Mouse (Mus musculus) left cerebral cortex, postnatal 4 days (tissue): ENCODE data around the gene Id3. TPM values are rescaled to one million over a fixed set of nuclear protein-coding genes. Genes with fewer than 3 reads are reported as not detected.

Experiments
- DNase-seq: peaks from one replicate; pipeline ENCODE4 v3.0.0-alpha.2; 2022
- intact Hi-C: fragments of 180-260 bp; cut with DNase I; formaldehyde crosslinking; loops from one replicate; pipeline ENCODE4 v1.15.1; 2025
- total RNA-seq, 2 experiments: library from RNA; stranded (reverse); gene quantifications; 2 replicates each; pipeline ENCODE4 v1.2.3; 2021

Id3 gene
- total RNA-seq, 2 experiments from 2014 or later, result 50.9 to 52.7 TPM

- intact Hi-C loops, result no loop called here
- DNase-seq, result no peak
These were observed 31.2 kb downstream of the Id3 start for GRCm38 (mm10) chr4:136174216-136175193.

DNA sequence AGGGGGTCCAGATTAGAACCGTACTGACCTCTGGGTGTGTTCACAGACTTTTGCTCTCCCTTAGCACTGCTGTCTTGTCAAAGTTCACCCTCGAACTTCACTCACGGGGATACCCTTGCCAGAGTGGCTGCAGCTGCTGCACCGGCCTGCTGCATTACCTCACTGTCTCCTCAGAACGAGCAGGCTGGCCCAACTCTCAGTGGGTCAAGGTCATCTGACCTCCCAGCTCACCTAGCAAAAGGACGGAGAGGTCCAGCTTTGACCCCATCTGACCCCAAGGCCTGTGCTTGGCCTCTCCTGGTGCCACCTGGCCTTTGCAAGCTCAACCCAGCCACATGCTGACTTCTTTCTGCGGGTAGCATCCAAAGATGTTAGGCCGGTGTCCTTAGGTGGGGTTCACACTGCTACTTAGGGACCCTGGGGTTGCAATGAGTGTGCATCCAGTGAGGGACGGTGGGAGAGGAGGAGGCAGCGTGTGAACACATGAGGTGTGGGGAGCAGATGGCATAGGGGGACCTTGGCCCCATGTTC, 32.8 kb downstream of the Id3 start:
- DNase-seq, result no peak
- intact Hi-C loops, result no loop called here

GRCm38 (mm10) chr4:136177244-136177611, 33.9 kb downstream of the Id3 start:
- intact Hi-C loops, result no loop called here
- no peak for DNase-seq

GRCm38 (mm10) chr4:136177612-136178474, 34.5 kb downstream of the Id3 start:
- intact Hi-C loops, result no loop called here
- peak; percentile 78 for DNase-seq

- intact Hi-C loops, result no loop called here
- no peak for DNase-seq
These were observed 35.2 kb downstream of the Id3 start for GRCm38 (mm10) chr4:136178475-136178921.

DNA sequence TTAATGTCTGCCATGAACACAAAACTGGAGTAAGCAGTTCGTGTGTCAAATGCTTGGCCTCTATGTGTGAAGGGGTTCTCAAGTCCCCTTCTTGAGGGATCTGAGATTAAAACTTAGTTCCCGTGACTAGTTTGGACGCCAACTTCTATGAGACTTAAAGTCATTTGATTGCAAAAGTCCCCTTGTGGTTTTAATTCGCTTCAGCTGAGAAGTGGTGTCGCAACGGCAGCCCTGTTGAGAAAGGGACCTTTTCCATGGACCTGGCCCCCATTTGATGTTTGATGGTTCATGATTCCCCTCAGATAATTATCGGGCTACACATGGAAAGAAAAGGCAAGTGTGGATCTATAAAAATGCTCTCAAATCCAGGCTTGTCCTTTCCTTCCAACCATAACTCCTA, 36.2 kb downstream of the Id3 start:
- intact Hi-C loops, result no loop called here
- no peak for DNase-seq

GRCm38 (mm10) chr4:136179998-136180397, 36.7 kb downstream of the Id3 start:
- DNase-seq, result peak; percentile 87
- intact Hi-C loops, result no loop called here

DNA sequence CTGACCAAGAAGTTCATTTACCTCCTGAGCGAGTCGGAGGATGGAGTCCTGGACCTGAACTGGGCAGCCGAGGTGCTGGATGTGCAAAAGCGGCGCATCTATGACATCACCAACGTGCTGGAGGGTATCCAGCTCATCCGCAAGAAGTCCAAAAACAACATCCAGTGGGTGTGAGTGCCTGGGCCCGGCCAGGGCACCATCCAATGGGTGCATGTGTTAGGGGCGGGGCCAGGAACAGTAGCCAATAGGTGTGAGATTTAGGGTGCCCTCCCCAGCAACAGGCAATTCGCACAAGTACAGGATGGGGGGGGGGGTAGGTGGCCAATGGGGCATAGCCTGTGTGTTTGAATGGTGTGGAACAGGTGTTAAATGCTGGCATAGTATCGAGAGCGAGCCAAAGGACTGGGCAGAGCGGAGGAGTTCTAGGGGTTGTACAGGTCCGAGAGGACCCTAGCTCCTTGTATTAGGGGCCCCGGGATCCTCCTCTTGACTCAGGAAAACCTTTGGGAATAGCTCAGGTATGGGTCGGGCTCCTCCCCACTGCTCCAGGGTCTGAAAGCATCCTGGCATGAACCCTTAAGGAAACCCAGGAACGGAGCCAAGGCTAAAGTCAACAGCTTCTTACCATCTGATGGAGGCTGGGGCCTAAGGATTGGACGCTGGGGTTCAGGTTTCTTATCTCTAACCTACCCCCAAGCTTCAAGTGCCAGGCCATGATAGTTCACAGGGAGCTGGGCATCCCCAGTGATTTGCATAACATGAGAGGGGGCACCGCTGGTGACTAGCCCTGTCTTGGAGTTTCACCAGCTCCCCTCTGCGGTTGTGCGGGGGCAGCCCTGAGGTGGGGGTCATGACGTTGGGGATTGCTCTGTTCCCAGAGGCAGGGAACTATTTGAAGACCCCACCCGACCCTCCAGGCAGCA, 37.4 kb downstream of the Id3 start:
- DNase-seq, result peak; percentile 86
- intact Hi-C loops, result no loop called here

DNA sequence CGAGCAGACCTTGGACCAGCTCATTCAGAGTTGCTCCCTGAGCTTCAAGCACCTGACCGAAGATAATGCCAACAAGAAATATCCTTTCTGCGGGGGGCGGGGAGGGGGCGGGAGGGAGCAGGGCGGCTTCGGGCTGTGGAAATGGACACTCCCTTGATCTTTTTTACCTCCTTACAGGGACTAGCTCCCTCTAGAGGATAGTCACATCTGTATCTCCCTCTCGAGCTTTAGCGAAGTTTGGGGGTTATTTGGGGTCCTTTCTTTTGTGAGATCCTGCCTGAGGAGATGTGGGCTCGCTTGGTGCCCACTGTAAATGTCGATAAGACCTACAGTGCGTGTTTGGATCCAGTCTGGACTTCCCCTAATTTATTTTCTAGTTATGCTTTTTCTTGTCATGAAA, 38.1 kb downstream of the Id3 start:
- DNase-seq, result no peak
- intact Hi-C loops, result no loop called here

GRCm38 (mm10) chr4:136185375-136185774, 42.1 kb downstream of the Id3 start:
- intact Hi-C loops, result no loop called here
- DNase-seq, result no peak

DNA sequence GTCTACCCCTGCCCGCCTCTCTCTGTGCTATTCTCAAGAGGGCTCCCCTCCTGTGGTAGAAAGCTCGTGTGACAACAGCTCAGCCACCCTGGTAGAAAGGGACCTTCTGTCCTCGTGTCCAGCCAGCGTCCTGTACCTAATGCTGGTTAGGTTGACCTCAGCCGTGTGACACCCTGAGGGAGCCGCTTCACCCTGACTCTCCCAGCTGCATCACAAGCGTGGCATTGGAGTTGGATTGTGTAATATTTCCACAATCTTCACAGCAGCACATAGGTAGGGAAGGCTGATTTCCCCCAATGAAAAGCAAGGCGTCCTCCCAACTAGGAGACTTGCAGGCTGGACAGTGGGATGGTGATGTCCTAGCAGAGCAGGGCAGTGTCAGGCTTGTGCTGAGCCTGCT, 43.0 kb downstream of the Id3 start:
- intact Hi-C loops, result no loop called here

DNA sequence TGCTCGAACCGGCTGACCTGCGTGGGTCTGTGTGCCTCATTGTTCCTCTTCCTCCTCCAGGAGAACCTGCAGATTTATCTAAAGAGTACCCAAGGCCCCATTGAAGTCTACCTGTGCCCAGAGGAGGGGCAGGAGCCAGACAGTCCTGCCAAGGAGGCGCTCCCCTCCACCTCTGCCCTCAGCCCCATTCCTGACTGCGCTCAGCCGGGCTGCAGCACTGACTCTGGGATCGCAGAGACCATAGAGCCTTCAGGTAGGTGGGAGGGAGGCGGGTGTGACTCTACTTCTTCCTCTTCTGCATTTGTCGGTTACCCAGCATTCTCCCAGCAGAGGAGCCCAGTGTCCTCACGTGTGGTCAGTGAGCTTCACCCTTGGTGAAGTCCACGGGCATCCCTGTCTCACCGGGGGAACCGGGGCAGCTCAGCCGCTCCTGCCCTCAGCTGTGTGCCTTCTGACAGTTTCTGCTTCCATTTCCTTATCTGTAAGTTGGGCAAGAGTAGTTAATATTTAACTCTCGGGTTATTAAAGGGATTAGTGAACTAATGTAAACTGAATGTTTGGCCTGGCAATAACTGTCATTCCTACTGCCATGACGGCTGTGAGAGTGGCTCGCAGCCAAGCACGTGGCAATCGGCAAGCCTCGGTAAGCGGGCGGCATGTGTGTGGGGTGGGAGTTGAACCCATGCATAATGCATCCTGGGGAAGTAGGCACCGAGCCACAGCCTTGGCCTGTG, 43.6 kb downstream of the Id3 start:
- intact Hi-C loops, result no loop called here
- no peak for DNase-seq

More for the DNA sequence above, 43.0 kb downstream of the Id3 start:
- DNase-seq, result no peak

- DNase-seq, result no peak
- intact Hi-C loops, result no loop called here
These were observed 45.9 kb downstream of the Id3 start for GRCm38 (mm10) chr4:136188973-136189737.

DNA sequence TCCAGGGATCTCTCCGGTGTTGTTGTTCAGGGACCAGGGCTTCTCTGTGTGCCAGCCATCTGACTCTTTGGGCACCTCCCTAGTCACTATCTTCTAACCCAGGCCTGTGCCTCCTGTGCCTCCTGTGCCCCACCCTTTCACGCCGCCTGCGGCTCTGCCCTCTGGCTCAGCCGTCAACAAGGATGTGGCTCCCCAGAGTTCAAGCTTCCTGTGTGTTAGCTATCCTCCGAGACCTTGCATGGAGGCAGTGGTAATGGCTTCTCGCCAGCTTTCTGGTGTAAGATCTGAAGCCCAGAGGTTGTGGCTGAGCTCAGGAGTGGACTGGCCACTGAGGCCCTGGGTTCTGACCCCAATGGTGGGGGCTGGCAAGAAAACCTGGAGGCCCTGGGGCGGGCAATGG, 46.6 kb downstream of the Id3 start:
- intact Hi-C loops, result no loop called here
- no peak for DNase-seq

GRCm38 (mm10) chr4:136193571-136193970, 50.3 kb downstream of the Id3 start:
- intact Hi-C loops, result no loop called here
- no peak for DNase-seq

- intact Hi-C loops, result no loop called here
These were observed 51.7 kb downstream of the Id3 start for GRCm38 (mm10) chr4:136195029-136195428.

More at GRCm38 (mm10) chr4:136195029-136195428, 51.7 kb downstream of the Id3 start:
- DNase-seq, result no peak
